Mouse (Mus musculus): ENCODE measurements around the gene Olfr1121. TPM values are rescaled to one million over a fixed set of nuclear protein-coding genes. Genes with fewer than 3 reads are reported as not detected.

The Olfr1121 gene
- not detected in 2 replicates for polyA plus RNA-seq (2012; rRNA removed)

GRCm38 (mm10) chr2:87369595-87369994, at the start of gene Olfr1121:
TSS of gene Olfr1121 (plus strand) at chr2:87369895.

GRCm38 (mm10) chr2:87354515-87354914, 15.2 kb upstream of the Olfr1121 start, which contains the start of gene Olfr1120:
TSS of gene Olfr1120 (plus strand) at chr2:87354815.

GRCm38 (mm10) chr2:87385549-87385948, 15.9 kb downstream of the Olfr1121 start, which contains the start of gene Olfr1122:
TSS of gene Olfr1122 (plus strand) at chr2:87385849.

GRCm38 (mm10) chr2:87416335-87416734, 46.6 kb downstream of the Olfr1121 start, which contains the start of gene Olfr1123:
TSS of gene Olfr1123 (plus strand) at chr2:87416635.

Other genes with a start within 250 kb of the Olfr1121 start
- not detected in 2 replicates for gene Olfr1110, start 229.6 kb upstream of the Olfr1121 start, polyA plus RNA-seq (2012; rRNA removed)
- gene Olfr1111, start 217.3 kb upstream of the Olfr1121 start, polyA plus RNA-seq (2012; rRNA removed): not detected in 2 replicates
- not detected in 2 replicates for gene Olfr1112, start 182.1 kb upstream of the Olfr1121 start, polyA plus RNA-seq (2012; rRNA removed)
- gene Olfr1113, start 160.9 kb upstream of the Olfr1121 start, polyA plus RNA-seq (2012; rRNA removed): not detected in 2 replicates
- gene Olfr1115, start 121.9 kb upstream of the Olfr1121 start, polyA plus RNA-seq (2012; rRNA removed): not detected in 2 replicates
- not detected in 2 replicates for gene Olfr1116, start 102.4 kb upstream of the Olfr1121 start, polyA plus RNA-seq (2012; rRNA removed)
- not detected in 2 replicates for gene Olfr1118, start 62.3 kb upstream of the Olfr1121 start, polyA plus RNA-seq (2012; rRNA removed)
- not detected in 2 replicates for gene Olfr1120, start 15.1 kb upstream of the Olfr1121 start, polyA plus RNA-seq (2012; rRNA removed)
- gene Olfr1122, start 16.0 kb downstream of the Olfr1121 start, polyA plus RNA-seq (2012; rRNA removed): not detected in 2 replicates
- not detected in 2 replicates for gene Olfr1123, start 46.7 kb downstream of the Olfr1121 start, polyA plus RNA-seq (2012; rRNA removed)
- not detected in 2 replicates for gene Olfr1124, start 60.4 kb downstream of the Olfr1121 start, polyA plus RNA-seq (2012; rRNA removed)
- not detected in 2 replicates for gene Olfr1126, start 84.1 kb downstream of the Olfr1121 start, polyA plus RNA-seq (2012; rRNA removed)
- not detected in 2 replicates for gene Pramel7, start 127.2 kb downstream of the Olfr1121 start, polyA plus RNA-seq (2012; rRNA removed)
- not detected in 2 replicates for gene Pramel6, start 136.7 kb downstream of the Olfr1121 start, polyA plus RNA-seq (2012; rRNA removed)
- gene Olfr153, start 161.9 kb downstream of the Olfr1121 start, polyA plus RNA-seq (2012; rRNA removed): not detected in 2 replicates
- not detected in 2 replicates for gene Olfr1128, start 175.6 kb downstream of the Olfr1121 start, polyA plus RNA-seq (2012; rRNA removed)
- gene Olfr1129, start 204.0 kb downstream of the Olfr1121 start, polyA plus RNA-seq (2012; rRNA removed): not detected in 2 replicates
- not detected in 2 replicates for gene Olfr1130, start 236.3 kb downstream of the Olfr1121 start, polyA plus RNA-seq (2012; rRNA removed)

Data from central nervous system, embryonic 18 days (tissue).